Mouse (Mus musculus) left cerebral cortex, postnatal 25 days (tissue): ENCODE measurements around the gene Ctnna3. TPM values are rescaled to one million over a fixed set of nuclear protein-coding genes. Genes with fewer than 3 reads are reported as not detected.
"Not testable (repeated sequence)": the region's sequence is repeated elsewhere in the genome, so short reads cannot be mapped to it uniquely, and the experiment has no call there.

Source experiments
- DNase-seq, 2 experiments: peaks; one replicate each; pipeline ENCODE4 v3.0.0; 2022; ENCODE audit warnings: low spot score in 2 of 2, mixed read lengths in 1 of 2
- intact Hi-C: fragments of 180-260 bp; cut with DNase I; formaldehyde crosslinking; loops from one replicate; pipeline ENCODE4 v1.15.1; 2025
- total RNA-seq, 2 experiments: library from RNA; stranded (reverse); gene quantifications; 2 replicates each; pipeline ENCODE4 v1.2.3; 2021

Ctnna3 gene
- total RNA-seq, 2 experiments from 2014 or later: 2.1 to 2.2 TPM

- intact Hi-C loops: loop anchor here (5.0 to 10.0 kb wide), 7 partner anchors 129 to 1679 kb away; partner anchors contain the start of gene Gm7075
- DNase-seq: peak; percentile 42 to 49
Observed at GRCm38 (mm10) chr10:64087936-64088773, 658.3 kb downstream of the Ctnna3 start.

- DNase-seq: peak; percentile 35 to 47
Observed at GRCm38 (mm10) chr10:64088774-64089460, 659.0 kb downstream of the Ctnna3 start.

GRCm38 (mm10) chr10:64089680-64090460 lies 660.0 kb downstream of the Ctnna3 start, which contains the start of gene Lrrtm3:
Gene Lrrtm3 (minus strand): TSS chr10:64090277.
- intact Hi-C loops: loop anchor here (5.0 to 10.0 kb wide), 7 partner anchors 127 to 1677 kb away; partner anchors contain the start of gene Gm7075
- DNase-seq: peak; percentile 87 to 95

More at GRCm38 (mm10) chr10:64088774-64089460, 659.0 kb downstream of the Ctnna3 start:
- intact Hi-C loops: loop anchor here (5.0 to 10.0 kb wide), 7 partner anchors 128 to 1678 kb away; partner anchors contain the start of gene Gm7075

- no peak for DNase-seq
- intact Hi-C loops: no loop called here
Observed at GRCm38 (mm10) chr10:64096532-64096931, 666.6 kb downstream of the Ctnna3 start.

- DNase-seq: peak in 1 of 2 experiments; percentile 78
- intact Hi-C loops: no loop called here
Observed at GRCm38 (mm10) chr10:64115246-64115645, 685.3 kb downstream of the Ctnna3 start.

GRCm38 (mm10) chr10:64118833-64119232 lies 688.9 kb downstream of the Ctnna3 start:
- intact Hi-C loops: no loop called here
- DNase-seq: no peak

GRCm38 (mm10) chr10:64130397-64131150 lies 700.7 kb downstream of the Ctnna3 start:
- DNase-seq: no peak
- intact Hi-C loops: no loop called here

GRCm38 (mm10) chr10:64133461-64133860 lies 703.6 kb downstream of the Ctnna3 start:
- intact Hi-C loops: no loop called here
- no peak for DNase-seq

- intact Hi-C loops: no loop called here
- no peak for DNase-seq
Observed at GRCm38 (mm10) chr10:64135481-64135880, 705.6 kb downstream of the Ctnna3 start.

GRCm38 (mm10) chr10:64146511-64146910 lies 716.6 kb downstream of the Ctnna3 start:
- intact Hi-C loops: no loop called here
- DNase-seq: no peak

GRCm38 (mm10) chr10:64181696-64182095 lies 751.8 kb downstream of the Ctnna3 start:
- DNase-seq: peak; percentile 39 to 85
- intact Hi-C loops: no loop called here

GRCm38 (mm10) chr10:64182731-64183130 lies 752.8 kb downstream of the Ctnna3 start:
- intact Hi-C loops: no loop called here
- DNase-seq: peak; percentile 21 to 64

GRCm38 (mm10) chr10:64188046-64188445 lies 758.1 kb downstream of the Ctnna3 start:
- DNase-seq: no peak
- intact Hi-C loops: no loop called here

GRCm38 (mm10) chr10:64197584-64197983 lies 767.7 kb downstream of the Ctnna3 start:
- DNase-seq: no peak
- intact Hi-C loops: no loop called here

- intact Hi-C loops: loop anchor here (5.0 to 10.0 kb wide), 3 partner anchors 97 to 129 kb away; no protein-coding TSS in a partner anchor
- peak; percentile 28 to 93 for DNase-seq
Observed at GRCm38 (mm10) chr10:64215632-64216031, 785.7 kb downstream of the Ctnna3 start.

- no peak for DNase-seq
- intact Hi-C loops: no loop called here
Observed at GRCm38 (mm10) chr10:64223023-64223422, 793.1 kb downstream of the Ctnna3 start.

- intact Hi-C loops: no loop called here
- DNase-seq: no peak
Observed at GRCm38 (mm10) chr10:64224007-64224406, 794.1 kb downstream of the Ctnna3 start.

- intact Hi-C loops: no loop called here
- no peak for DNase-seq
Observed at GRCm38 (mm10) chr10:64224424-64224823, 794.5 kb downstream of the Ctnna3 start.

GRCm38 (mm10) chr10:64225826-64226225 lies 795.9 kb downstream of the Ctnna3 start:
- intact Hi-C loops, DNase-seq: not testable (repeated sequence)
